Mouse (Mus musculus): ENCODE measurements around the gene Naa40.

- TF ChIP-seq POLR2A (IDR thresholded peaks at IDR 0.05; ENCODE audit: insufficient read length, low read depth) (no peak), MYOD1 (IDR thresholded peaks at IDR 0.05; ENCODE audit: control insufficient read depth in 1 of 3, insufficient read length in 2 of 3, low read depth in 2 of 3) (no peak), TCF12 (IDR thresholded peaks at IDR 0.05; ENCODE audit: insufficient read depth, poor library complexity, severe bottlenecking) (no peak)
Measured at GRCm38 (mm10) chr19:7185059-7185458, 55.9 kb downstream of the Naa40 start.
